Mouse (Mus musculus): Measurements from ENCODE around the gene Son.

DNA sequence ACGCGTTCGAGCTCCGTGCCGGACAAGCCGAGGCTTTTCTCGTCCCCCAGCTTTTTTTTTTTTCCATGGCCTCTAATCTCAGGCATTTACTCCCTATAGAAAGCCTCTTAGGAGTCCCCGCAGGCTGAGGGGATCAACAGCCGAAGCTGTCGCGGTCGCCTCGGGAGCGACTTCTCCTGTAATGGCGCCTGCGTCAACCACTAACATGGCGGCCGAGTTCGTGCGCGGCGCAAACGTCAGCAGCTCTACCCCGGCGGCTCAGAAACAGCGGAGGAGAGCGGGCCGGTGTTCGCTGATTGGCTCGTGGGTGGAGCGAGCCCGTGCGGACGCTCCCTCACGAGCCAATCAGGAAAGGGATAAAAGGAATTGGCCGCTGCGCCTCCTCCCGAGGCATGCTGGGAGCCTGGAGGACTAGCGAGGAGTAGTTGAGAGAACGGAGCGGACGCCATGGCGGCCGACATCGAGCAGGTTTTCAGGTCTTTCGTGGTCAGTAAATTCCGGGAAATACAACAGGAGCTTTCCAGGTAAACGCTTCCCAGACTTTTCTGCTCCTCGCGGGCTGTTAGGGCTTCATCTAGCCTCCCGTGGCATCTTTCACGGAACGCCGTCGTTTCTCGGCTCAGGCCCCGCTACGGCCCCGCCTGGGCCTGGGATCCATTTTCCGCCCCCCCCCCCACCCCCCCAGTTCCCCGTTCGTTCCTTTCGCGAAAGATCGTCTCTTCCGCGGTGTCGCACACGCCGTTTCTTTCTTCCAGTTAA lies at the start of gene Son:
- TF ChIP-seq FLI1 (IDR thresholded peaks at IDR 0.05; ENCODE audit: low read length) (no peak), GATA1 (IDR thresholded peaks at IDR 0.05; ENCODE audit: borderline replicate concordance, low read length) (no peak)
